Mouse (Mus musculus): ENCODE data around the gene Stac. TPM values are rescaled to one million over a fixed set of nuclear protein-coding genes. Genes with fewer than 3 reads are reported as not detected.

Gene Stac
- total RNA-seq, 2 experiments from 2014 or later = not detected

- ATAC-seq (replicated peaks; ENCODE audit: low FRiP score, poor library complexity, severe bottlenecking) = no peak
Observed at GRCm38 (mm10) chr9:111611341-111611740, 78.8 kb downstream of the Stac start.

GRCm38 (mm10) chr9:111608762-111609161 lies 81.4 kb downstream of the Stac start:
- no peak for ATAC-seq (replicated peaks; ENCODE audit: low FRiP score, poor library complexity, severe bottlenecking)

- ATAC-seq (replicated peaks; ENCODE audit: low FRiP score, poor library complexity, severe bottlenecking) = no peak
Observed at GRCm38 (mm10) chr9:111606603-111607002, 83.5 kb downstream of the Stac start.

- no peak for ATAC-seq (replicated peaks; ENCODE audit: low FRiP score, poor library complexity, severe bottlenecking)
Observed at GRCm38 (mm10) chr9:111587527-111587926, 102.6 kb downstream of the Stac start.

DNA sequence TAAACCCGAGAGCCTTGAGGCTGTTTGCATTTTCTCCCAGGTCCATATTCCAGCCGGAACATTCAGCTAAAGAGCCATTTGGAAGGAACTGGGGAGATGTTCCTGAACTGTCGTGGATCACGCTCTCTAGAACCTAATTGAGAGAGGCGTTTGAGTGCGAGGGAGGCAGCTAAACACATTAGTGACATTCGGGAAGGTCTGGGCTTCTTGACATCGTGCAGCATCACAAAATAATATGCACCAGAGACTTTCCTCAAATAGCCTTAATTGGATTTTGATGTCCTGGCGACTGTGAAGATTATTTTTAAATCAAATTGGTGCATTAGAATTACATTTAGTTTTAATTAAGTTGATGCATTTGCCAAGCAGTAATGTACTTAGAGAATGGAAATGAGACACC lies 111.4 kb downstream of the Stac start:
- no peak for ATAC-seq (replicated peaks; ENCODE audit: low FRiP score, poor library complexity, severe bottlenecking)

GRCm38 (mm10) chr9:111577453-111577852 lies 112.7 kb downstream of the Stac start:
- no peak for ATAC-seq (replicated peaks; ENCODE audit: low FRiP score, poor library complexity, severe bottlenecking)

DNA sequence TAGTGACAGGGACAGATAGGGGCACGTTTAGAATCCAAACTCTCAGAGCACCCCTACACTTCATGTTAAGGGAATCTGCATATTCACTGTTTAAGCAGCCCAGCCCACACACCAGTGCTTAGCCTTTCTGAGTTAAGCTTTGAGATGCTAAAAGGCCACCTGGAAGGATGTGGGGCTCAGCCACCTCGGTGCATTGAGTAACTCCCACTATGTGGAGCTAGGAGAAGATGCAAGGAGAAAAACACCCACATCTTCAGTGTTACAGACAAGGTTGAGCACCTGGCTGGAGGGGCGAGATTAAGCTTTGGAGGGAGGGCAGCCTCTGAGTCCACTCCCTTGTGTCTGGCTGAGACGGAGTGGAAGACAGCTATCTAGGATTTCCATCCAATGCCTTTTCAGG lies 114.3 kb downstream of the Stac start:
- no peak for ATAC-seq (replicated peaks; ENCODE audit: low FRiP score, poor library complexity, severe bottlenecking)

- no peak for ATAC-seq (replicated peaks; ENCODE audit: low FRiP score, poor library complexity, severe bottlenecking)
Observed at GRCm38 (mm10) chr9:111573836-111574235, 116.3 kb downstream of the Stac start.

- ATAC-seq (replicated peaks; ENCODE audit: low FRiP score, poor library complexity, severe bottlenecking) = no peak
Observed at GRCm38 (mm10) chr9:111571619-111572018, 118.5 kb downstream of the Stac start.

DNA sequence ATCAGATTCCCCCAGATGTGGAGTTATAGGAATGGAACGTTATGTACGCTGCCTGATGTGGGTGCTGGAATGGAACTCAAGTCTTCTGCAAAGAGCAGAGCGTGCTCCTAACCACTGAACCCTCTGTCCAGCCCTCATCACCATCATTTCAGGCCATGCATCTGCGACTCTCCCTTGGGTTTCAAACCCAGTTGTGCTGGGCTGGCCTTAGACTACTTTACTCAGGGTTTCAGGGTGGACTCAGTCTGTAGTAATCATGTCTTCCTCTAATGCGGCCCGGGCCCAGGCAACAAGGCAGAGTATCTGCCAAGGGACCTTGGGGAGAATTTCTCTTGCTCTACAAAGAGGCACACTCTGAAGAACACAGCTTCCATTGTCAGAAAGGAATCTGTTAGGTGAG lies 126.0 kb downstream of the Stac start:
- no peak for ATAC-seq (replicated peaks; ENCODE audit: low FRiP score, poor library complexity, severe bottlenecking)

GRCm38 (mm10) chr9:111563226-111563625 lies 126.9 kb downstream of the Stac start:
- ATAC-seq (replicated peaks; ENCODE audit: low FRiP score, poor library complexity, severe bottlenecking) = no peak

GRCm38 (mm10) chr9:111562217-111562988 lies 127.7 kb downstream of the Stac start:
- no peak for ATAC-seq (replicated peaks; ENCODE audit: low FRiP score, poor library complexity, severe bottlenecking)

DNA sequence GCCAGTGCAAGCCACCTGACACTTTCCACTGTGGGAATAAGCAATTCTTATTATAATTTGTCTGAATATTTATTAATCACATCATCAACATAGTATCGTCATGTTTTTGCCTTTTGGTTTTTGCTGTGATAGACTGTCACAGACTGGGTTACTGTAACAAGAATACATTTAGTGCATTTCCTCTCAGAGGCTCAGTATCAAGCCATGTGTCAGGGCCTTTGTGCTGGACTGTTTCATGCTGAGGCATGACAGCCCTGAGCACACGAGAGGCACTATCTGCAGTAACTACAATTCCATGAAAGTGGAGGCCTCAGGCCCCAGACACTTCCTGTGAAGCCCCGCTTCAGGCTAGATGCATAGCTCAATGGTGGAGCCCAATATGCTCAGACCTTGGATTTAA lies 133.4 kb downstream of the Stac start:
- ATAC-seq (replicated peaks; ENCODE audit: low FRiP score, poor library complexity, severe bottlenecking) = no peak

- no peak for ATAC-seq (replicated peaks; ENCODE audit: low FRiP score, poor library complexity, severe bottlenecking)
Observed at GRCm38 (mm10) chr9:111552865-111553264, 137.3 kb downstream of the Stac start.

- ATAC-seq (replicated peaks; ENCODE audit: low FRiP score, poor library complexity, severe bottlenecking) = no peak
Observed at GRCm38 (mm10) chr9:111551461-111552190, 138.5 kb downstream of the Stac start.

DNA sequence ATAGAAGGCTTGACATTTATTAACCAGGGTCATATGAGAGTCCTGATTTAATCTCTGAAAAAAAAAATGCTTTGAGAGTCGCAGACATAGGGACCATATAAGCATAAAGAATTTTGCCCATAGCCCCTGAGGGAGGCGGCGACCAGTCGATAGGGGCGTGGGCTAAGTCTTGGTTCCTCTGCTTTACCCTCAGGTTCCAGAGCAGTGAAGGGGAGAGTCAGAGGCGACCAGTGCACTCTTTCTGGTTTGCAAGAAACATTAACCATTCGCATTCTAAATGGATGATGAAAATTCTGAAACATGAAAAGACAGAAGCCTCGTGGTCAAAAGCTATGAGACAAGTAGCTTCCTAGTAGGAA lies 139.2 kb downstream of the Stac start:
- ATAC-seq (replicated peaks; ENCODE audit: low FRiP score, poor library complexity, severe bottlenecking) = no peak

GRCm38 (mm10) chr9:111550281-111550962 lies 139.7 kb downstream of the Stac start:
- ATAC-seq (replicated peaks; ENCODE audit: low FRiP score, poor library complexity, severe bottlenecking) = no peak

GRCm38 (mm10) chr9:111542663-111543062 lies 147.5 kb downstream of the Stac start:
- no peak for ATAC-seq (replicated peaks; ENCODE audit: low FRiP score, poor library complexity, severe bottlenecking)

DNA sequence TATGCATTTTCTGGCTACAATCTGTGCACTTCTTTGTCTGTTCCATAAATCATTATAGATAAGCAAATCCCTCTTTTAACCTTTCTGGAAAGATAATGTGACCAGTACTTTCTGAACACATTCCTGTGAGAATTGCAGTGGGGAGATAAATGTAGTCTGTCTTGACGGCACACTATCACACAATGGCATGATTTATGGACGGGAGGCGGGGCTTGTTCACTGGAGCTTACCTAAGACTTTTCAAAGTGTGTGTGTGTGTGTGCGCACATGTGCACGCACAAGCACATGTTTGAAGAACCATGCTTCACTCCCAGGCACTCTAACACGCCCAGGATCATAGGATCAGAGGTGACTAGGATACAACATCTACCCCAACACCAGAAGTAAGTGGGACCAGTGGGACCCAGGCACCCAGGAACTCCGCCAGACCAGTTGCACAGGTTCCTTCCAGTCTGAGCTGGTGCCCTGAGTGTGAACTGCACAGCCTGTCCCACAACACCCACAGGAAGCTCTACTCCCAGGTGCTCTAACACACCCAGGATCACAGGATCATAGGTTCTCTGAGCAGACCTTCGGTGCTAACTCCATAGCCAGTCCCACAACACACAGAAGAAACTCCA lies 154.6 kb downstream of the Stac start:
- ATAC-seq (replicated peaks; ENCODE audit: low FRiP score, poor library complexity, severe bottlenecking) = no peak

DNA sequence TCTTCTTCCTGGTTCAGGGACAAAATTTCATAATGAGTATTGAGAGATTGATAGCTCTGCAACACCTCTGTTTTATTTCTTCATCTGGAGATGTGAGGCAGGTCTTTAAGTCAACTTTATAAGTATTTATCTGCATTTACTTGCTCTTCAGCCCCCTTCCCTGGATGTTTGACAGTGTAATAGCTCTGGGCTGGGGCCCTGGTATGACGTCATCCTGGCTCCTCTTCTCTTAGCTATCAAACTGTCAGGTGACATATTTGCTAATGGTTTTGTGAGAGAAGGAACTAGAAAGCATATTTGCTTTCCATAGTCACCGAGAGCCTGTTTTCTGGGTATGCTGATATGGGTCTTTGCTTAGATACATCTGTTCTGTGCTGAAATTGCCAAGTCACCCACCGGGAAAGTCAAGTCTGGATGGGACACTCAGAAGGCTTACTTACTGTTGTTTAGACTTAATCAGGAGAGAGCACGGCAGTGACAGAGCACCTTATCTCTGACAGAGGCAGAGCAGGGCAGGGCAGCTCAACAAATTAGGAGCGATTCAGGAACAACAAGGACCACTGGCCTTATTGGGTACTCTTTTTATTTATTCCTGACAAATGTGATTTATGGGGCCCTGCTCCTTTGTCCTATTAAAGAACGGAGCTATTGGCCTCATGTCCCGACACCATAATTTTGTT lies 155.3 kb downstream of the Stac start:
- no peak for ATAC-seq (replicated peaks; ENCODE audit: low FRiP score, poor library complexity, severe bottlenecking)

Measured in erythroblast, adult 5-6 weeks (primary cell).